Mouse (Mus musculus) heart, adult 2 months (tissue): ENCODE measurements around the gene Pim1.

Experiments
- CTCF ChIP-seq: fragments of 200-600 bp; IDR thresholded peaks from 2 replicates; pipeline ENCODE4 v1.8.1; 2022; ENCODE audit warnings: antibody characterized with exemption, mild to moderate bottlenecking, moderate library complexity
- EP300 ChIP-seq: fragments of 200-500 bp; IDR thresholded peaks from 2 replicates; pipeline ENCODE4 v1.6.1; 2011; ENCODE audit warnings: low read depth, low read length, control low read depth; ENCODE audit not compliant: insufficient read depth

DNA sequence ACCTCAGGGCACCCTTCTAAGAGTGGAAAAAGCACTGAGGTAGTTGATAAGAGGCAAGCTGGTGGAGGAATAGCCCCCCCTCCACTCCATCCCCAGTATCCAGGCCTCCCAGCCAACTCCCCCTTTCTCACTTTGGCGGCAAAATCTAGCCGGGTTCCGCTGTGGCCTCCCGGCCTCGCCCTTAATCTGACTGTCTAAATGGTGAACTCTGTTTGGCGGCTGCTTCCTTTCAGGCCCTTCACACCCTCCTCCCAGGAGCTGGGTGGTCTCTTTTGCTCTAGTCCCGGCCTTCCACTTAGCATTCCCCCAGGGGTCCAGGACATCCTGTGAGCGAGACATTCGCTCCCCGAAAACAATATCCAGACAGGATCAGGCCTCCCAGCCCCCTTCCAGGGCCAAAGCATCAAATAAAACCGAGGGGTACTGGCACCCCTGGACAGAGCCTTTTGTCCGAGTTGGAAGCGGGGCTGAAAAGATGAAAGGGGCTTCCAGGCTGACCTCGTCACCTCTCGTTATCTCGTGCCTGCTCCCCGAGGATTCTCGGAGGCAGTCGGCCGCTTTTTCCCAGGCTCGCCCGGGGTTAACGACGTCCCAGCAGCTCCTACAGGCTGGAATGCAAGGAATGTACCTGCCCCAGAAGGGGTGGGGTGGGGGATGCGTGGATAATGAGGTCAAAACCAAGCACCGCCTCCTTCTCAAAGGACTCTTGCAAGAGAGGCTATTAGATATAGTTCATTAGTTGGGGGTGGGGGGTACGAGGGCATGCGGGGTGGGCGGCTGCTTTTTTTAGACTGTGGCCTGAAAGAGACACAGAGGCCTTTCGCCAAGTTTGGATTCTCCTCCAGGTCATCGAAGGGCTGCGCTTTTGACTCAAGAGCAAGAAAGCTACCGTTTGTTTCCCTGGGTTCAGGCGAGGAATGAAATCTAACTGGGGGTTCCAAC lies 39.4 kb upstream of the Pim1 start:
- TF ChIP-seq EP300 (peak; percentile 37; the same call in 1 of the 2 replicates), CTCF (peak; percentile 8; the same call in 1 of the 2 replicates)
